Mouse (Mus musculus): ENCODE measurements around the gene Ikbip. TPM values are rescaled to one million over a fixed set of nuclear protein-coding genes. Genes with fewer than 3 reads are reported as not detected.
A peak's percentile ranks its signal among the peaks of the same experiment; 100 is the strongest.

Gene Ikbip
- 8.1 and 15.4 TPM in 2 replicates for total RNA-seq (2015)
- 15.0 and 26.5 TPM in 2 replicates for total RNA-seq (2017)

DNA sequence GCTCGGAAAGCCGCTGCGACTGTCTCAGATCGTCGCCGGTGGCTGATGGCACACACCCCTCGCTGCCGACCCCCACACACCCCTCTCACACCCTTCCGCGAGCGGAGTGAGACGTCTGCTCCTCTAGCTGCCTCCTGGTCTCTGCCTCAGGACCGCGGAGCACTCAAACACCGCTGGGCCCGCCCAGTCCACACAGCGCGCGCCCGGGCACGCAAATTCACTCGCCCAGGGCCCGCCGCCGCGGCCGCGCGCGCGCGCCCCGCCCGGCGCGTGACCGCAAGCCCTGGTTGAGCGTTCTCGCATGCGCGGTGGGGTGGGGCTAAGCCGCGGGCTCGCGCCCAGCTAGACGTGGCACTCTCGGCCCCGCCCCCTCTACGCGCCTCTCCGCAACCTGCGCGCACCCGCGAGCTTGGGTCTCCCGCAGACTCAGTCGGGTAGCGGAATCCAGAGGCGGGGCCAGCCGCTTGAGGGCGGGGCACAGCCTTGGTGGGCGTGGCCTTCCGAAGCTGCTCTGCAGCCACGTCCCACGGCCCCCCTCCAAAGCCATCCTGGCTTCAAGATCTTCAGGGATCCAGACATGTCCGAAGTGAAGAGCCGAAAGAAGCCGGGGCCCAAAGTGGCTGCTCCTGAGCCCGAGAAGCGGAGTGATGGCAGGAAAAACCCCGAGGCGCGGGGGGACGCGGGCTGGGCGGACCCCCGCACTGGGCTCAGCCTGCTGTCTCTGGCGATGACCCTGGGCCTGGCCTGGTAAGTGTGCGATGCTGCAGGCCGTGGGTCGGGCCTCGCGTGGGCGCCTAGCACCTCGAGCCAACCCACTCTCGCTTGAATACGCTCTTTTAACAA is at the start of gene Ikbip, which contains the start of gene Apaf1:
TSS of gene Ikbip (plus strand) at position 391 of the 843 bp plus-strand sequence.
TSS of gene Apaf1 (minus strand) at position 221 of the 843 bp plus-strand sequence.
- ATAC-seq (ENCODE audit: poor library complexity, severe bottlenecking) = peak; percentile 91

DNA sequence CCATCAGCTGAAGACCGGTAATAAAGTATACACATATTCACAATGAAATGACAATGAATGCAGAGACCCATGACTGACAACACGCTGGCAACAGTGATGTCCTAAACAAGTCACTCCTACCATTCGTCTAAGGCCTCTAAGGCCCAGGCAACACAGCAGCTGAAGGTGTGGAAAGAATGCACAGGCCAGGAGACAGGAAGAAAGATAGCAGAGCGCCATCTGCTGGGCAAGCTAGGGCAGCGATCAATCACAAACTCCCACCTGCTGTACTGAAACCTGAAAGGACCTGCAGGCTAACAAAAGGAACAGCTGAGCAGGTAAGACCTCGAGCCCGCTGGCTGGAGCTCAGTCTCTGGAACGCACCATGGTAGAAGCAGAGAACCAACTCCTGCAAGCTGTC is 48.8 kb upstream of the Ikbip start:
- ATAC-seq (ENCODE audit: poor library complexity, severe bottlenecking) = peak; percentile 63

DNA sequence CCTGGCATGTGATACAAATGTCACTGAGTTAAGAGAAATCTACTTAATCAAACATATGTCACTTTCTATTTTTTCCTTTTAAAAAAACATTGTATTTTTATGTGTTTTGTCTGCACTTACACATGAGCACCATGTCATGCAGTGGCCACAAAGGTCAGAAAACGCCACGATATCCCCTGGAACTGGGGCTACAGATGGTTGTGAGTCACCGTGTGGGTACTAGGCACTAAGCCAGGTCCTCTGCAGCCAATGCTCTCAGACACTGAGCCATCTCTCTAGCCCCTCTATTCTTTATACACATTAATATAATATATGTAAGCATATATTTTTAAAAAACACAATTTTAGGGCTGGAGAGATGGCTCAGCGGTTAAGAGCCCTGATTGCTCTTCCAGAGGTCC is 33.0 kb upstream of the Ikbip start:
- ATAC-seq (ENCODE audit: poor library complexity, severe bottlenecking) = no peak

DNA sequence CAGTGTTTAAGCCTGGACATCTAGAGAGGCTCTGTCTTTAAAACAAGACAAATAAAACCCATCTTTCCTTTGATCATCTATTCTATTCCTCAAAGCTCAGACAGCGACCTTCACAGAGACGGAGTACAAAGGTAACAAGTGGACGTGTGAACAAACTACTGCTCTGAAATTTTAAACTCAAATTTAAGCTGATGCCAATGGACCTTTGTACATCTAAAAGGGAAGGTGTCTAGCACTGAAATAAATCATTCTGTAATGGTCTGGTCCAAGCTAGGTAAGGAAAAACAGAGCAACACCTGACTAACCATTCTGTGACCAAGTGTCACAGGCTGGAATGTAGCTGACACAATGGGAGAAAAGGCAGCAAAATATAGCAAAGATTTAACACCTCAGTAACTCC is 31.6 kb upstream of the Ikbip start:
- ATAC-seq (ENCODE audit: poor library complexity, severe bottlenecking) = no peak

DNA sequence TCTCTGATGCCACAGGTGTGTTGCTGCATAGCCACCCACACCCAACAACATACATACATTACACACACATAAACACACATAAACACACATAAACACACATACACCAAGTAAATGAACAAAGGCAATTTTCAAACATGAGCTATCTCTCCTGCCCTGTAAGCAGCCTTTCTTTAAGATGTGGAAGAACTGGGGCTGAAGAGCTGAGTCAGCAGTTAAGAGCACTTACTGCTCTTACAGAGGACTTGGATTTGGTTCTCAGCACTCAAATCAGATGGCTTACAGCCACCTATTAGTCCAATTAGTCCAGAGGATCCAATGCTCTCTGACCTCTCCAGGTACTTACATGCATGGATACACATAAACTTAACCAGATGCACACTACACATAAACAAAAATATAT is 30.0 kb upstream of the Ikbip start:
- ATAC-seq (ENCODE audit: poor library complexity, severe bottlenecking) = no peak

DNA sequence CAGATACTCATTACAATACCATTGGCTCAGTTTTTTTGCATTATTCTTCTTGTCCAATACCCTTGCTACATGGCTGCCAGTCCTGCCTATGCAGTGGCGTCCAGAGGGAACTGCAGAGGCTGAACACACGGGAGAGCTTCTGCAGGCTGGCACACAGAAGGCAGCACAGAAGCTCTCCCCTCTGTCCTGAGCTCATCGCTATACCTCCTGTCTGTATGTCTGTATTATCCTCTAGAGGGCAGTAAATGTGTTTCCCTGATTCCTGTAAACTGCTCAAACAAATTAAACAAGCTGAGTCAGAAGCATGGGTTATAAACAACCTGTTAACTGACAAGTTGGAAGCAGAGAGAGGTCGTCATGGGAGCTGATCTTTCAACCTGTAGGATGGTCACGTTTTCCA is 22.0 kb upstream of the Ikbip start:
- peak; percentile 33; the same call in 1 of the 2 replicates for ATAC-seq (ENCODE audit: poor library complexity, severe bottlenecking)

DNA sequence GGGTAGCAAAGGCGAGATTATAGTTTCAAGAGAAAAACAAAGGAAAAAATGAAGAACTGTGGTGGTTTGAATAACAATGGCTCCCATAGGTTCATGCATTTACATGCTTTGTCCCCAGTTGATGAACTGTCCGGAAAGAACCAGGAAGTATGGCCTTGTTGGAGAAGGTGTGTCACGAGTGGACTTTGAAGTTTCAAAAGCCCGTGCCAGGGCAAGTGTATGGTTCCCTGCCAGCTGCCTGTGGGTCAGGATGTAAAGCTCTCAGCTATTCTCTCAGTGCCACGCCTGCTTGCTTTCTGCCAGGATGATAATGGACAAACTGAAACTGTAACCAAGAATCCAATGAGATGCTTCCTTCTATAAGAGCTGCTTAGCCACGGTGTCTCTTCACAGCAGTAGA is 20.4 kb upstream of the Ikbip start:
- no peak for ATAC-seq (ENCODE audit: poor library complexity, severe bottlenecking)

DNA sequence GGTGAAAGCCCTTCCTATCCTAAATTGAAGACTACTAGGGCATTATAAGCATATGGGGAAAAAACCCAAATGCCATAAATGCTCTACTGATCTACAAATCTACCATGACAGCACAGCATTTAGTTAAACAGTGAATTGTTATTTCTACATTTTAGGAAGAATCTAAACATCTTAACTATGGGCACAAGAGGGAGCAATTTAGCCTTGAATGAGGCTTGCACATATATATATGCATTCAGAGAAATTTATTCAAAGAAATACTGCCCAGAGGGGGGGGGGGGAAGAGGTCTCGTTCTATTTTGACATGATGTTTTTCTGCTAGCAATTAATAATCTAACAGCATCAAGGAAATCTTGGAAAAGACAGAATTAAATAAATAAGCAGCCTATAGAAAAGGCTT is 11.0 kb upstream of the Ikbip start:
- ATAC-seq (ENCODE audit: poor library complexity, severe bottlenecking) = 0 out of 2 replicates have a peak, but pooled peaks have one; percentile 33

DNA sequence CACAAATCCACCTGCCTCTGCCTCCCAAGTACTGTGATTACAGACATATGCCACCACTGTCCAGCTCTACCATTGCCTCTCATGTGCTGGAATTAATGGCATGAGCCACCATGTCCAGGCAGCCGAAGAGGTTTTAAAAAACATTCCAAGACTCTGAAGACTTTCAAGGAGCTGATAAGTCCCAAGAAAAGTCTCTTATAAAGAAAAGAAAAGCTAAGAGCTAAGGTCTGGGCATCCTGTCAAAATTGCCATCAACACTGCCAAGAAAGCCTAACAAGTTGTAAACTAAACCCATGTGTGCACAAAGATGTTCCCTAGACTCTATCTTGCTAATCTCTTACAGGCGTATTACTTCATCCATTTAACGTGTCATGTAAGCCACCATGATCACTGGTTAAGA is 9.4 kb upstream of the Ikbip start:
- ATAC-seq (ENCODE audit: poor library complexity, severe bottlenecking) = no peak

DNA sequence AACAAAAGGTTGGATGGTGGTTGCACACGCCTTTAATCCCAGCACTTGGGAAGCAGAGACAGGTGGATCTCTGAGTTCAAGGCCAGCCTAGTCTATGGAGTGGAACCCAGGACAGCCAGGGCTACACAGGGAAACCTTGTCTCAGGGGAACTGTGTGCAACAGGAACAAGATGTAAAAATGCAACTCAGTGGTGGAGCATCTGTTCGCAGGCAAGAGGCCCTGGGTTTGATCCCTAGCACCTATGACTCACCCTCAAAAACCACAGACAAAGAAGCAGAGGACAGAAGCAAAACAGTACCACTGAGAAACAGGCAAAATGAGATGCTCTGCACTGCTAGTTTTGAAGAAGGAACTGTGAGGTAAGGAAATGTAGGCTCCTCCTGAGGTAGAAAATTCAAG is 6.1 kb upstream of the Ikbip start:
- 0 out of 2 replicates have a peak, but pooled peaks have one; percentile 40 for ATAC-seq (ENCODE audit: poor library complexity, severe bottlenecking)

DNA sequence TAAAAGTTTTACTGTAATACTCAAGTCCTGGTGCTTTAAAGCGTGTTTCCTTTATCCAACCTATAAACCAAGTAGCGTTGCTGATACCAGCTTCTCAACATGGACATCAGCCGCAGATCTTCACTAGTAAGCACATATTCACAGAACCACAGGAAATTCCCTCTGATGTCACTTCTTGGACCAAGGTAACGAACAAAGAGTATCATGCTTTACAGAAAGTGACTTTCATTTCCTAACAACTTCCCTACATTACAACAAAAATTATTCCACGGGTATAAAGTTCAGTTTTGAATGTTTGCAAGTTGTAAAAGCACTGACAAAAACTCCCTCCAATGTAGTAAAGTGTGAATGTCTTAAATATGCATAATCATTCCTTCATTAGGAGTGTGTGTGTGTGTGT is 2.2 kb upstream of the Ikbip start:
- ATAC-seq (ENCODE audit: poor library complexity, severe bottlenecking) = no peak

DNA sequence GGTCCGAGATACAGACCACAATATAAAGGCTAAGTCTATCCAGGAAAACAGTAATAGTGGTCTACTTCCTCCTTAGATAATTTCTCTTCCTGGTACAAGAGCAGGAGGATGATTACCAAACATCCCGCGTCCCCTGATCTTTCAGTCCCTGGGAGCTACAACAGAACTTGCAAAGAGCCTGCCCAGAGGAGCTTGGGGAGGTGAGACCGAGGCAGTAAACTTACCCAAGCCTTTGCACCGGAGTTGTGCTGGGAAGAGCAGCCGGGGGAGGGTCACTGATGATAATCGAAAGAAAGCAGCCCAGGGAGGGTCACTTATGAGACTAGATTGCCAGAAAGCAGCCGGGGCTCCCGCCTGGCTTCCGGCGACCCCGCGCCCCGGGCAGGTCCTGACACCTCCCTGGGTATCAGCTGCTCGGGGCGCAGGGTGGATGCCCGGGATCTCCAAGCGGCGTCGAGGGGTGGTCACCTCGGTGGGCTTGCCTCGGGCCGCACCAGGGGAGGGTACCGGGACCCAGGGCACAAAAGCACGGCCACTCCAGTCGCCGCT is 707 bp upstream of the Ikbip start:
- ATAC-seq (ENCODE audit: poor library complexity, severe bottlenecking) = peak; percentile 30

DNA sequence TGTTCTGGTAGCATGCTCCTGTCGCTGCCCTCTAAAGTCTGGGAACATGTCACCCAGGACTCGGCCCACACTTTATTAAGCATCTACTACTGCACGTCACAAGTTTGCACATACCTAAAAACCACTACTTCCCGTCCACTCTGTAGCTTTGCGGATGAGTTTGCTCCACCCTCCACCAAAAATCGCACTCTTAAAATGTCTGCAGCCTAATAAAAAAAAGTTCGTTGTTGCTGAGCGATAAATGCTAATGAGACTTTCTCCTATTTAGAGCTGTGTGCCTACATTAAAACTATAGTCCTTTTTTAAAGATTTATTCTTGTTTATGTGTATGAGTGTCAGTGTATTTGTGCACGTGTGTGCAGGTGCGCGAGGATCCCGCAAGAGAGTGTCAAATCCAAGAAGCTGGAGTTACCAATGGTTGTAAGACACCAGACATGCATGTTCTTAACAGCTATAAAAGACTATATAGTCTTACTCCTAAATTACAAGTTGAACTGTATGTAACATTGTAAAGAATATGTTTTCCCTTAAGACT is 720 bp downstream of the Ikbip start:
- peak; percentile 49 for ATAC-seq (ENCODE audit: poor library complexity, severe bottlenecking)

DNA sequence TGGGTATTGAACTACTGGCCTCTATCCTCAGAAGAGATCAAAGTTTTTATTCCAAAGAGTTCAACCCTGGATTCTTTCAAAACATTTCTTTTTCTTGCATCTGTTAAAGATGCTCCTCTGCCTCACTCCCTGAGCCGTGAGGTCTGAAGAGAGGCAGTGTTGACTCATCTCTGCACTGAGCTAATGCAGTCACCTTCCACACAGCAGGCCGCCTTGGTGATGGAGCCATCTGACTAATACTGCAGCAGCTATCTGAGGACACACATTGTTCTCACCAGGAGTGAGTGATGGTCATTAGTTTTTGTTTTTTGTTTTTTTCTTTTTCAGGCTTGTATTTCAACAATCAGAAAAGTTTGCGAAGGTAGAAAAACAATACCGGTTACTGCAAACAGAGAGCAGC is 10.1 kb downstream of the Ikbip start:
- no peak for ATAC-seq (ENCODE audit: poor library complexity, severe bottlenecking)

DNA sequence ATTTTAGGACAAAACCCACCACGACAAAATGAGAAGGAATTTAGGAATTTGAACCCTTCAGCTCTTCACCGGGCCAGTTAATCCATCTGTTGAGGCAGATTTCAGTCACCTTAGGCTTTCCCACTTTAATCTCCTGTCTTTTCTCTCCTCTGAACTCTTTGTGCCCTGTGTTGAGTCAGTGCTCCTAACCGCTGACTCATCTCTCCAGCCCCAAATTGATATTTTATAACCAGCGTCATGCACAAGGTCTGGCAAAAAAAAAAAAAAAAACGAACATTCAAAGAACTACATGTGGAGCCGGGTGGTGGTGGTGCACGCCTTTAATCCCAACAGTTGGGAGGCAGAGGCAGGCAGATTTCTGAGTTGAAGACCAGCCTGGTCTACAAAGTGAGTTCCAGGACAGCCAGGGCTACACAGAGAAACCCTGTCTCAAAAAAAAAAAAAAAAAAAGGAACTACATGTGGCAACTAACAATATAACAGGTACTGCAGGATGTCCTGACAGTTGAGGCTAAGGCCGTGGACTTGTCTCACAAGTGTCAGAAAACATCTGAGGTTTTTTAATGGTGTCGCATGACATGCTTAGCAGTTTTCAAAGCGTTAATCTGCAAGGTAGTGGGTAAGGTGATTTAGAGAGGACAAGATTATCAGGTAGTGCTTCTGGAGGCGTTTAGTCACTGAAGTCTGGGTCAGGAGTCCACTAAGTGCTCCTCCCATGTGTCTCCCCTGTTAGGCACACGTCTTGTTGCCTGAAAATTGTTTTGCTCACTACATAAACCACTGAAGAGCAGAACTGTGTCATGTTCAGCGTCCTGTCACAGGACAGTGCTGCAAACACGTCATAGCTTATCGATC is 11.7 kb downstream of the Ikbip start:
- ATAC-seq (ENCODE audit: poor library complexity, severe bottlenecking) = no peak; the same call in 1 of the 2 replicates

DNA sequence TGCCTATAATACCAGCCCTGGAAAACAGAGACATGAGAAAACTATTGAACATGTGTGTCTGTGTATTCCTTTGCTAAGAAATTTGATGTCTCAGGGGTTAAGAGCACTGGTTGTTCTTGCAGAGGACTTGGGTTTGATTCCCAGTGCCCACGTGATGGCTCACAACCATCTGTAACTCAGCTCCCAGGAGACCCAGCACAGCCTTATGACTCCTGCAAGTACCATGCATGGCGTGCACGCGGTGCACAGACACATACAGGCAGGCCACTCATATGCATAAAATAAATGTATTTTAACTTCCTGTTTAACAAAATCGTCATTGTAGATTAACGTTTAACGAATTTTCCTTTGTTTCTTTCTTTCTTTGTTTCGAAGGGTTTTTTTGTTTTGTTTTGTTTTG is 15.3 kb downstream of the Ikbip start:
- ATAC-seq (ENCODE audit: poor library complexity, severe bottlenecking) = no peak

DNA sequence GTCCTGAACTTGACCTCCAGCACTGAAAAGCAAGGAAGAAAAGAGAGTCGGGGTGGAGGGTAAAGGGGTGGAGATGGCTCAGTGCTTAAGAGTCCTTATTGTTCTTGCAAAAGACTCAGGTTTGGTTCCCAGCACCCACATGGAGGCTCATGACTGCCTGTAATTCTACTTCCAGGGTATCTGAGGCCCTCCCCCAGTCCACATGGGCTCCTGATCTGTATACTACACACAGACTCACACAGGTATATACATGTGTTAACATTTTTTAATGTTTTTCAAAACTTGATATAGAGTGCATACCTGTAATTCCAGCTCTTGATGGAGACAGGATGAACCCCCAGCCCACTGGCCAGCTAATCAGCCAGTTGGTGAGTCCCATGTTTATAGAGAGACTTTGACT is 17.4 kb downstream of the Ikbip start:
- ATAC-seq (ENCODE audit: poor library complexity, severe bottlenecking) = no peak

DNA sequence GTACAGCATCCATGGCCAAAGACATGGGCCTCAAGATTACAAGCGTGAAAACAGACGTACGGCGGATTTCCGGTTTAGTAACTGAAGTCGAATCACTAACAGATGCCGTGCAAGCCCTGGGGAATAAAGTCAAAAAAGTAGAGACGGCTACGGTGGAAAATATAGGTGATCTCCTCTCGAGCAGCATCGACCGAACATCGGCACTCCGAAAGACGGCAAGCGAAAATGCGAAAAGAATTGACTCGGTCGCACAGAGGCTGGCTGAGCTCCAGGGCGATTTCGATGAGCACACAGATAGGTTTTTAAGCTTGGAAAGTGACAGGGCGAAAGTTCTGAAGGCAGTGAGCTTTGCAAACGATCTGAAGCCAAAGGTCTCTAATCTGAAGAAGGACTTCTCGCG is 19.2 kb downstream of the Ikbip start:
- ATAC-seq (ENCODE audit: poor library complexity, severe bottlenecking) = no peak

DNA sequence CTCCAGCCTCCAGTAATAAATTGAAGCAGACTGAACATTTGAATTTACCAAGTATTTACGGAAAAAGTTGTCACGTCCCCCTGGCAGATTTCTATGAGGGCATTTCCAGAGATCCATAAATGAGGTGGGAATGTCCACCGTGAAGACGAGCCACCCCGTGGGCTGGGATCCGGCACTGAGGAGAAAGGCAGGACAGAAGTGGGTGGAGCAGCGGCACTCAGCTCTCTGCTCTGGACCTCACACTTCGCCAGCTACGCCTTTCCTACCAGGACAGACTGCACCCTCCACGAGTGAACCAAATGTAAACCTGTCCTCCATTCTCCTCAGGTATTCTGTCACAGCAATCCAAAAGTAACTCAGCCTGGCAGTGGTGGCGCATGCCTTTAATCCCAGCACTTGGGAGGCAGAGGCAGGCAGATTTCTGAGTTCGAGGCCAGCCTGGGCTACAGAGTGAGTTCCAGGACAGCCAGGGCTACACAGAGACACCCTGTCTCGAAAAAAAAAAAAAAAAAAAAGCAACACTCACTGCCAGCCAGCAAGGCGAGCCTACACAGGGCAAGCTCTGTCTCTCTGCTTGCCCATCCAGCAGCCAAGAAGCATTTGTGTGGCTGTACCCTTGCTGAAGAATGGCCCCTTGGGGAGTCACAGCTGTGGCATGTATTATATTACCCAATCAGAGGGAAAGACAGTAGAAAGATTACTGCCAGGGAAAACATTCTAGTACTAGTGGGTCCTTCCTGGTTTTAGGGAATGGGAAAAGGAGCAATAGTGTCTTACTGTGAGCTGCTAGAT is 20.3 kb downstream of the Ikbip start:
- no peak for ATAC-seq (ENCODE audit: poor library complexity, severe bottlenecking)

DNA sequence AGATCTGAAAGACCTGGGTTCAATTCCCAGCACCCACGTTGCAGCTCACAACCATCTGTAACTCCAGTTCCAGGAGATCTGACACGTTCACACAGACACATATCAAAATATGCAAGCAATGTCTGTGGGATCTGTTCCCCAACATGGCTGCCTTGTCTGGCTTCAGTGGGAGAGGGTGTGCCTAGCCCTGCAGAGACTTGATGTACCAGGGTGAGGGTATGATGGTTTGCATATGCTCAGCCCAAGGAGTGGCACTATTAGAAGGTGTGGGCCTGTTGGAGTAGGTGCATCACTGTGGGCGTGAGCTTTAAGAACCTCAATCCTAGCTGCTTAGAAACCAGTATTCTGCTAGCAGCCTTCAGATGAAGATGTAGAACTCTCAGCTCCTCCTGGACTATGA is 23.2 kb downstream of the Ikbip start:
- ATAC-seq (ENCODE audit: poor library complexity, severe bottlenecking) = no peak
